Mouse (Mus musculus) midbrain, embryonic 12.5 days (tissue): ENCODE data around the gene Aktip. TPM values are rescaled to one million over a fixed set of nuclear protein-coding genes. Genes with fewer than 3 reads are reported as not detected.

Experiments
- ATAC-seq: fragments of 200-750 bp; cut with Nextera tagmentation; 2 replicates; pipeline ENCODE4 v1.8.0; 2017; ENCODE audit warnings: low read depth, moderate TSS enrichment, moderate library complexity; ENCODE audit not compliant: low FRiP score
- H3K27ac ChIP-seq: fragments of 300-500 bp; sonication (generic); replicated peaks from 2 replicates; pipeline ENCODE4 v1.5.1; 2016; ENCODE audit warnings: mild to moderate bottlenecking
- H3K27me3 ChIP-seq: fragments of 300-500 bp; sonication (generic); 2 replicates; pipeline ENCODE4 v1.6.1; 2016; ENCODE audit warnings: mild to moderate bottlenecking
- H3K36me3 ChIP-seq: fragments of 300-500 bp; sonication (generic); 2 replicates; pipeline ENCODE4 v1.6.1; 2016
- H3K4me1 ChIP-seq: fragments of 300-500 bp; sonication (generic); 2 replicates; pipeline ENCODE4 v1.6.1; 2016
- H3K4me2 ChIP-seq: fragments of 300-500 bp; sonication (generic); replicated peaks from 2 replicates; pipeline ENCODE4 v1.6.1; 2016; ENCODE audit warnings: mild to moderate bottlenecking, moderate library complexity
- H3K4me3 ChIP-seq: fragments of 300-500 bp; sonication (generic); 2 replicates; pipeline ENCODE4 v1.5.1; 2016; ENCODE audit warnings: mild to moderate bottlenecking
- H3K9ac ChIP-seq: fragments of 300-500 bp; sonication (generic); replicated peaks from 2 replicates; pipeline ENCODE4 v1.6.1; 2016; ENCODE audit warnings: mild to moderate bottlenecking, moderate library complexity
- H3K9me3 ChIP-seq: fragments of 300-500 bp; sonication (generic); 2 replicates; pipeline ENCODE4 v1.6.1; 2016; ENCODE audit warnings: mild to moderate bottlenecking
- whole genome bisulfite sequencing: fragments of 180-500 bp; shearing (Covaris S2); methylation state at CpG from one replicate; pipeline ENCODE4 v1.1.7; 2016; 5-methylcytosine and 5-hydroxymethylcytosine counted together
- polyA plus RNA-seq: library from polyadenylated mRNA; unstranded; fragments of >200 nt; fragmentation: Nextera tagmentation; extraction: Ambion mirVana; gene quantifications from 2 replicates; pipeline ENCODE4 v1.2.1, GENCODE M21; 2016

The Aktip gene
- polyA plus RNA-seq, 1 experiment from 2014 or later = 107 TPM

GRCm38 (mm10) chr8:91151531-91151930 is 48.2 kb downstream of the Aktip start:
- 87% methylated on average over 7 of the region's 7 CpGs for WGBS
- ATAC-seq = no peak
- no peak overlapping the region for H3K9ac ChIP-seq

DNA sequence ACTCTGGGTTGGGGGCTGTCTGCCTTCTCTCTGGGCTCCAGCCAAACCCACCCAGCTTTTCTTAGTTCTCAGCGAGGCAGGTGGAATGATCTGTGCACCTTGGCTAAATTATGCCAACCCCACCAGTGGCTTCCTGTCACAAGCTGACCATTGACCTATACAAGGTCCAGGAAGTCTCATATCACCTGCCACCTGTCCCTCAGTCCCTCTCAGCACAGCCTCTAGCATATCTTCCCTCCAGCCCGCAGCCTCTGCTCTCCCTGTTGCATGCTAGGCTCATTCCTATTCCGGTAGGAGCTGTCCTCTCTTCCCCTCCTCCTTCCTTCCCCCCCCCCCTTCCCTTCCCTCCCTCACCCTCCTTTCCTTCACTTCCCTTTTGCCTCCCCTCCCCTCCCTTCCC is 50.5 kb downstream of the Aktip start:
- no peak overlapping the region for H3K9ac ChIP-seq
- no peak for ATAC-seq
- no peaks in the 10 kb centered on the region for H3K27me3 ChIP-seq
- WGBS = 63% methylated on average over 3 of the region's 3 CpGs
- no peak overlapping the region for H3K4me3 ChIP-seq
- no peak overlapping the region for H3K4me2 ChIP-seq
- no peaks in the 10 kb centered on the region for H3K4me1 ChIP-seq
- no peaks in the 10 kb centered on the region for H3K36me3 ChIP-seq
- no peak overlapping the region for H3K27ac ChIP-seq
- H3K9me3 ChIP-seq = peaks cover 5% of the 10 kb centered on the region

More at GRCm38 (mm10) chr8:91151531-91151930, 48.2 kb downstream of the Aktip start:
- H3K4me1 ChIP-seq = no peaks in the 10 kb centered on the region
- no peak overlapping the region for H3K4me2 ChIP-seq
- no peaks in the 10 kb centered on the region for H3K36me3 ChIP-seq
- no peak overlapping the region for H3K4me3 ChIP-seq
- H3K9me3 ChIP-seq = peaks cover 5% of the 10 kb centered on the region
- H3K27ac ChIP-seq = no peak overlapping the region
- H3K27me3 ChIP-seq = no peaks in the 10 kb centered on the region

DNA sequence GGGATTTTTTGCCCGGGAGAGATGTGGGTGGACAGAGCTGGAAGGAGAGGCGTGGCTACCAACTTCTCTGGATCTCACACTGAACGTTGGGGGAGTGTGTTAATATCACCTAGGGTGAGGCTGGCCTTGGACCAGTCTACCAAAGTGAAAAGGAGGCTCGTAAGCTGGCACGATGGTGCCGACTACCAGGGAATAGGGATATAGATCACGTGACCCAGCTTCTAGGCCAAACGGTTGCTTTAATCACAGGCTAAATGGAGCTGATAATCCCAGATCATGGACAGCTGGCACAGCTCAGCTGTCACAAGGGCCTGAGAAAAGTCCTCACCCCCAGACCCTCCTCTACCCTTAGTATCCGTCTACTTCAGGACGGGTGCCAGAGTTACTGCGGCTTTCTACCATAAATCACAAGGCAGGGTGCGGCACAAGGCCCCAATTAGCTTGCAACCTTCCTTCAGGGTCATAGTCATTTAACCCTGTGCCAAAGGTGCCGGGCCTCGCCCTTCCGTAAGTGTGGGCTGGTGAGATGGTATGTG is 51.1 kb downstream of the Aktip start:
- Histone ChIP-seq H3K27ac (no peak overlapping the region), H3K9ac (no peak overlapping the region), H3K27me3 (no peaks in the 10 kb centered on the region), H3K36me3 (no peaks in the 10 kb centered on the region), H3K4me1 (no peaks in the 10 kb centered on the region), H3K9me3 (peaks cover under 1% of the 10 kb centered on the region; the same call in 1 of the 2 replicates), H3K4me2 (no peak overlapping the region), H3K4me3 (no peak overlapping the region)
- ATAC-seq = no peak
- WGBS = 82% methylated on average over 15 of the region's 15 CpGs

GRCm38 (mm10) chr8:91147715-91148114 is 52.1 kb downstream of the Aktip start:
- no peak overlapping the region for H3K27ac ChIP-seq
- no peak overlapping the region for H3K4me3 ChIP-seq
- WGBS = 8% methylated on average over 6 of the region's 6 CpGs
- H3K4me1 ChIP-seq = no peaks in the 10 kb centered on the region
- no peaks in the 10 kb centered on the region for H3K36me3 ChIP-seq
- no peaks in the 10 kb centered on the region for H3K27me3 ChIP-seq
- H3K9me3 ChIP-seq = no peaks in the 10 kb centered on the region
- no peak overlapping the region for H3K4me2 ChIP-seq
- no peak overlapping the region for H3K9ac ChIP-seq
- no peak for ATAC-seq

- no peak overlapping the region for H3K4me3 ChIP-seq
- no peaks in the 10 kb centered on the region for H3K27me3 ChIP-seq
- no peak overlapping the region for H3K9ac ChIP-seq
- no peak overlapping the region for H3K27ac ChIP-seq
- no peaks in the 10 kb centered on the region for H3K36me3 ChIP-seq
- no peak overlapping the region for H3K4me2 ChIP-seq
- 0 out of 2 replicates have a peak, but pooled peaks cover 4% of the 10 kb centered on the region for H3K9me3 ChIP-seq
- no peak for ATAC-seq
- H3K4me1 ChIP-seq = no peaks in the 10 kb centered on the region
- 90% methylated on average over 4 of the region's 4 CpGs for WGBS
These were observed 58.9 kb downstream of the Aktip start for GRCm38 (mm10) chr8:91140828-91141227.

- 0 out of 2 replicates have a peak overlapping the region, but pooled peaks have one; percentile 77 for H3K27ac ChIP-seq
These were observed 64.2 kb downstream of the Aktip start for GRCm38 (mm10) chr8:91135308-91136181.

DNA sequence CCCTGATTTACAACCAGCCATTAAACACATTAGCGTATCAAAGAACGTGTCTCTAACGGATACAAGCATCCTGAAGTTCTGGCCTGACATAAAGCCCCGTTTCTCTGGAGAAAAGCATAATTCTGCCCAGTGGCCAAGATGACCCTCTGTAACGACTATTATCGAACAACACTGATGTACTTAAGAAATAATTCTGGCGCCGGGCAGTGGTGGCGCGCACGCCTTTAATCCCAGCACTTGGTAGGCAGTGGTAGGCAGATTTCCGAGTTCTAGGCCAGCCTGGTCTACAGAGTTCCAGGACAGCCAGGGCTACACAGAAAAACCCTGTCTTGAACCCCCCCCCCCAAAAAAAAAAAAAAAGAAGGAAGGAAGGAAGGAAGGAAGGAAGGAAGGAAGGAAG is 65.1 kb downstream of the Aktip start:
- peak overlapping the region; percentile 77 for H3K27ac ChIP-seq
- H3K9me3 ChIP-seq = no peaks in the 10 kb centered on the region
- 0 out of 2 replicates have a peak overlapping the region, but pooled peaks have one; percentile 16 for H3K9ac ChIP-seq
- peaks cover 9% of the 10 kb centered on the region; the same call in 1 of the 2 replicates for H3K36me3 ChIP-seq
- H3K4me2 ChIP-seq = peak overlapping the region; percentile 41
- no peak for ATAC-seq
- H3K27me3 ChIP-seq = no peaks in the 10 kb centered on the region
- peaks cover 20% of the 10 kb centered on the region for H3K4me1 ChIP-seq
- H3K4me3 ChIP-seq = peak overlapping the region; percentile 76; the same call in 1 of the 2 replicates
- WGBS = 55% methylated on average over 12 of the region's 12 CpGs

More at GRCm38 (mm10) chr8:91135308-91136181, 64.2 kb downstream of the Aktip start:
- Histone ChIP-seq H3K36me3 (peaks cover 3% of the 10 kb centered on the region; the same call in 1 of the 2 replicates), H3K4me2 (no peak overlapping the region), H3K4me1 (peaks cover 20% of the 10 kb centered on the region), H3K4me3 (no peak overlapping the region), H3K27me3 (no peaks in the 10 kb centered on the region), H3K9ac (no peak overlapping the region), H3K9me3 (no peaks in the 10 kb centered on the region)
- no peak for ATAC-seq
- 65% methylated on average over 14 of the region's 14 CpGs for WGBS

DNA sequence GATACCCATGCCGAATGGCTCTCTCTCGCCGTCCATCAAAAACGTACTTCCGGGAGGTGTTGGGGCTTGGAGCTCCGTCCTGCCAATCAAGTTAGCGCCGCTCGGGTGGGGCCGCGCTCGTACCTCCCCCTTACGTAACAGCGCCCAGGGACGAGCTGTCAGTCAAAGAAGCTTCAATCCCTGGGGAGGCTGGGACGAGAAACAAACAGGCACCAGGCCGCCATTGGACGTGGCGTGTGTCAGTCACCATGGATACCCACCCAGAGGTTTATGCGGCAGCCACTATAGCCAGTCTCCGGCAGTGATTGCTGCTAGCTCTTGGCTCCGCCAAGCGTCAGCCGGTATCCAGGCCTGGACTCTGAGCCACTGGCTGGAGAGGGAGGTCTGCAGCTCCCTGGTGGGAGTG is 65.7 kb downstream of the Aktip start:
- H3K4me3 ChIP-seq = peak overlapping the region; percentile 76
- WGBS = under 1% methylated on average over 24 of the region's 24 CpGs
- no peak overlapping the region for H3K9ac ChIP-seq
- H3K4me2 ChIP-seq = peak overlapping the region; percentile 88
- H3K9me3 ChIP-seq = no peaks in the 10 kb centered on the region
- H3K4me1 ChIP-seq = peaks cover 20% of the 10 kb centered on the region
- H3K36me3 ChIP-seq = peaks cover 15% of the 10 kb centered on the region; the same call in 1 of the 2 replicates
- H3K27ac ChIP-seq = peak overlapping the region; percentile 77
- H3K27me3 ChIP-seq = no peaks in the 10 kb centered on the region
- ATAC-seq = peak; percentile 99

DNA sequence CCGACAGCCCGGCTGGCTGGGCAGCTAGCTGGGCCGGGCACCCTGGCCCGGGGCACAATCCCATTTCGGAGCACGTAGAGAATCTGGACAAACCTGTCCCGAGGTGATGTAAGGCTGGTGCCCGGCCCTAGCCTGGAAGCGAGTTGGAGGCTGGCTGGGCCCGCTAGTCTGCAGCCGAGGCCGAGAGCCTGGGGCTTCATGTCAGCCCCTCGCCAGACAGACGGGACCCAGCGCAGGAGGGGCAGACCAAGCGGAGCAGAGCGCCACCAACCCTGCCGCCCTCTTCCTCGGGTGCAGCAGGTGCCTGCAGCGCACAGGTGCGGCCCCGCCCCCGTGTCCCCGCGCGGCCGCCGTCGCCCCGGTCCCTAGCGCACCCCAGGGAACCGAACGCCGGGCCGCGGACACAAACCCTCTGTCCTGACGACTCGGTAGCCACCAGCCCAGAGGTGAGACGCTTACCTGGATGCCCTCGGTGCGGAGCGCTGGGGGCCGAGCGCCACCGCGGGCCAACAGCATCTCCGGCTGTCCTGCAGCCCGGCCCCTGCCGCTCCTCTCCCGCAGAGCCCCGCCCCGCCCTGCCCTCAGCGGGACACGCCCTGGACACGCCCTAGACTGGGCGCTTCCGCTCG is 66.2 kb downstream of the Aktip start:
- Histone ChIP-seq H3K4me3 (peak overlapping the region; percentile 76), H3K4me2 (peak overlapping the region; percentile 88), H3K27me3 (no peaks in the 10 kb centered on the region), H3K27ac (peak overlapping the region; percentile 77), H3K9ac (peak overlapping the region; percentile 84), H3K36me3 (peaks cover 20% of the 10 kb centered on the region; the same call in 1 of the 2 replicates), H3K4me1 (peaks cover 20% of the 10 kb centered on the region), H3K9me3 (no peaks in the 10 kb centered on the region)
- 1% methylated on average over 48 of the region's 58 CpGs for WGBS
- no peak; the same call in 1 of the 2 replicates for ATAC-seq

DNA sequence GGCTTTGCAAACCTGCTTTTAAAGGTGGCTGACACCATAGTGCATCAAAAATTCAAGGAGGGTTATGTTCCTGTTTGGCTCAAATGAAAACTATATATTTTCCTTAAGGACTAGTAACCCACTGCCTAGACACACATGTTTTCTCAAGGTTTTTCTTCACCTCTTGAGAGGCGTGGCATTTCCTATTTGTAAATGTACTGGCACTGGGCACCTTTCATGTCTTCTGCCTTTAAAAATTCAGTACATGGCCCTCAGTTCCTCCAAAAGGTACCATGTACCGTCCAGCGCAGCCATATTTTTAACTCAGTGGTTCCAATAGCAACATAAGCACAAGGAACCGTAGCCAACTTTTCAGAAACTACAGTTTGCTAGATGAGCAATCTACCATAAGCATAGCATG is 67.0 kb downstream of the Aktip start:
- peaks cover 28% of the 10 kb centered on the region; the same call in 1 of the 2 replicates for H3K36me3 ChIP-seq
- H3K9ac ChIP-seq = peak overlapping the region; percentile 84; the same call in 1 of the 2 replicates
- H3K27ac ChIP-seq = no peak overlapping the region
- H3K9me3 ChIP-seq = no peaks in the 10 kb centered on the region
- WGBS = 85% methylated on average over 4 of the region's 4 CpGs
- peak overlapping the region; percentile 88 for H3K4me2 ChIP-seq
- H3K4me1 ChIP-seq = peaks cover 20% of the 10 kb centered on the region
- ATAC-seq = no peak
- peak overlapping the region; percentile 76 for H3K4me3 ChIP-seq
- no peaks in the 10 kb centered on the region for H3K27me3 ChIP-seq

DNA sequence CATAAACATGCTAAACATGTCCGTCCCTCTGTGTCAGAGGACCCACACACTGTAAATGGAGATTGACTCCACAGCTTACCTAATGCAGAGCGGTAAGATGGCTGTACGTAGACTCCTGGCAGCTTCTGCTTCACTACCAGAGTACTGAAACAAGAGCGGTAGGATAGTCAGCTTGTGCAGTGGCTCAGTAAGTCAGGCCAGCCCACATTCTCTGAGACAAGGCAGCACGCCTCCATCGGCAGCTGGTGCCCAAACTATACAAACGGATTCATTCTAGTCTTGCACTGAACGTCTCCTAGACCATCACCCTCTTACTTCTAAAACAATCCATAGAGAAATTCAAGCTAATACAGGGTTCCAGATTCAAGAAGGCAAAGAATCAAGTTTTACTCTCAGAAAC is 73.0 kb downstream of the Aktip start:
- 94% methylated on average over 8 of the region's 8 CpGs for WGBS
- H3K27ac ChIP-seq = no peak overlapping the region
- no peak for ATAC-seq
- no peak overlapping the region for H3K9ac ChIP-seq
- H3K4me3 ChIP-seq = no peak overlapping the region
- H3K4me1 ChIP-seq = peaks cover 4% of the 10 kb centered on the region; the same call in 1 of the 2 replicates
- no peaks in the 10 kb centered on the region for H3K9me3 ChIP-seq
- H3K4me2 ChIP-seq = no peak overlapping the region
- H3K27me3 ChIP-seq = no peaks in the 10 kb centered on the region
- peaks cover 79% of the 10 kb centered on the region for H3K36me3 ChIP-seq

- ATAC-seq = no peak
- Histone ChIP-seq H3K4me2 (no peak overlapping the region), H3K4me1 (no peaks in the 10 kb centered on the region), H3K4me3 (no peak overlapping the region), H3K36me3 (peaks cover 85% of the 10 kb centered on the region), H3K27ac (no peak overlapping the region), H3K27me3 (no peaks in the 10 kb centered on the region), H3K9me3 (no peaks in the 10 kb centered on the region), H3K9ac (no peak overlapping the region)
- 94% methylated on average over 5 of the region's 5 CpGs for WGBS
These were observed 75.5 kb downstream of the Aktip start for GRCm38 (mm10) chr8:91124315-91124714.
